In genomic region chr14:17695526-17695925, GRCm38 (mm10) we compare ENCODE assay signal across 21 mouse cellular contexts. TPM values are rescaled to one million over a fixed set of nuclear protein-coding genes. Genes with fewer than 3 reads are reported as not detected.
A peak's percentile ranks its signal among the peaks of the same experiment; 100 is the strongest.
DNase-seq lines count a peak whose midpoint lies in the region; ATAC-seq lines count a peak whose summit lies in the region.
"Had no signal": no experiment of that assay in that cellular context is flagged by ENCODE, and none has a peak within 500 bp of the region (broad histone marks: within the 10 kb centered on the region; RNA-seq: fewer than 3 reads in every experiment).

No protein-coding gene starts in this region.

- H3K36me3 ChIP-seq in kidney, embryonic 16.5 days (ENCODE audit: insufficient read depth, low read length) = no peaks in the 10 kb centered on the region
- no peaks in the 10 kb centered on the region for H3K36me3 ChIP-seq in forebrain, embryonic 14.5 days (ENCODE audit: control insufficient read depth, insufficient read depth, low read length)
- H3K36me3 ChIP-seq: embryonic facial prominence, embryonic 12.5 days; embryonic facial prominence, embryonic 15.5 days; forebrain, embryonic 15.5 days; hindbrain, embryonic 12.5 days; hindbrain, embryonic 15.5 days had no signal

- peak; percentile 42 for DNase-seq in kidney, adult 11 months
- no peak for DNase-seq in kidney, postnatal 4 days
- DNase-seq in kidney, postnatal 25 days = peak; percentile 11 to 40
- DNase-seq in ES-CJ7 (ENCODE audit: low read depth, low spot score) = peak; percentile 25
- peak; percentile 12 for DNase-seq in ZHBTc4 (ENCODE audit: low read depth, low spot score)
- DNase-seq in forebrain, embryonic 14.5 days (ENCODE audit: low spot score) = no peak
- DNase-seq: adrenal gland, postnatal 10 days; adrenal gland, postnatal 36 days; cerebellum, adult 18-20 months; cerebellum, adult 9-11 months; cerebellum, postnatal 25 days; gastrocnemius, postnatal 10 days; heart, adult 11 months had no signal

- no peak overlapping the region for H3K4me2 ChIP-seq in kidney, embryonic 16.5 days (replicated peaks; ENCODE audit: low read depth, low read length)
- H3K4me2 ChIP-seq in forebrain, embryonic 14.5 days (ENCODE audit: low read length) = no peak overlapping the region
- H3K4me2 ChIP-seq: embryonic facial prominence, embryonic 12.5 days; embryonic facial prominence, embryonic 15.5 days; forebrain, embryonic 15.5 days; heart, embryonic 11.5 days; hindbrain, embryonic 12.5 days; hindbrain, embryonic 15.5 days had no signal

- 75% methylated on average over 4 of the region's 4 CpGs for WGBS in kidney, embryonic 16.5 days
- 79% methylated on average over 4 of the region's 4 CpGs for WGBS in forebrain, embryonic 14.5 days

- no peak overlapping the region for H3K9ac ChIP-seq in kidney, embryonic 16.5 days (replicated peaks; ENCODE audit: low read length)
- H3K9ac ChIP-seq in forebrain, embryonic 14.5 days (ENCODE audit: low read length) = no peak overlapping the region
- H3K9ac ChIP-seq: embryonic facial prominence, embryonic 12.5 days; embryonic facial prominence, embryonic 15.5 days; forebrain, embryonic 15.5 days; hindbrain, embryonic 12.5 days; hindbrain, embryonic 15.5 days had no signal

- H3K27me3 ChIP-seq in kidney, embryonic 16.5 days (ENCODE audit: insufficient read depth, low read length) = no peaks in the 10 kb centered on the region
- H3K27me3 ChIP-seq in forebrain, embryonic 14.5 days (replicated peaks; ENCODE audit: control insufficient read depth, insufficient read depth, low read length) = no peaks in the 10 kb centered on the region
- H3K27me3 ChIP-seq: embryonic facial prominence, embryonic 12.5 days; embryonic facial prominence, embryonic 15.5 days; forebrain, embryonic 15.5 days; hindbrain, embryonic 12.5 days; hindbrain, embryonic 15.5 days had no signal

- no peak overlapping the region for H3K27ac ChIP-seq in kidney, embryonic 16.5 days (ENCODE audit: low read length)
- no peak overlapping the region for H3K27ac ChIP-seq in forebrain, embryonic 14.5 days (ENCODE audit: low read depth, low read length)
- H3K27ac ChIP-seq: embryonic facial prominence, embryonic 12.5 days; embryonic facial prominence, embryonic 15.5 days; forebrain, embryonic 15.5 days; hindbrain, embryonic 12.5 days; hindbrain, embryonic 15.5 days had no signal

- H3K4me1 ChIP-seq in kidney, embryonic 16.5 days (ENCODE audit: insufficient read depth, low read length) = no peaks in the 10 kb centered on the region
- no peaks in the 10 kb centered on the region for H3K4me1 ChIP-seq in forebrain, embryonic 14.5 days (ENCODE audit: control insufficient read depth, insufficient read depth, low read length)
- H3K4me1 ChIP-seq: embryonic facial prominence, embryonic 12.5 days; embryonic facial prominence, embryonic 15.5 days; forebrain, embryonic 15.5 days; hindbrain, embryonic 12.5 days; hindbrain, embryonic 15.5 days had no signal

- no peak overlapping the region for H3K4me3 ChIP-seq in kidney, embryonic 16.5 days (ENCODE audit: low read length)
- H3K4me3 ChIP-seq in forebrain, embryonic 14.5 days (ENCODE audit: low read depth, low read length) = no peak overlapping the region
- H3K4me3 ChIP-seq: embryonic facial prominence, embryonic 12.5 days; embryonic facial prominence, embryonic 15.5 days; forebrain, embryonic 15.5 days; hindbrain, embryonic 12.5 days; hindbrain, embryonic 15.5 days had no signal

- no peaks in the 10 kb centered on the region for H3K9me3 ChIP-seq in kidney, embryonic 16.5 days (ENCODE audit: low read length)
- H3K9me3 ChIP-seq in forebrain, embryonic 14.5 days (replicated peaks; ENCODE audit: control insufficient read depth, low read length) = no peaks in the 10 kb centered on the region
- H3K9me3 ChIP-seq: embryonic facial prominence, embryonic 12.5 days; embryonic facial prominence, embryonic 15.5 days; forebrain, embryonic 15.5 days; hindbrain, embryonic 12.5 days; hindbrain, embryonic 15.5 days had no signal

- no peak for ATAC-seq in kidney, embryonic 16.5 days (ENCODE audit: low FRiP score, low TSS enrichment)
- no peak for ATAC-seq in forebrain, embryonic 14.5 days
- ATAC-seq: CD4-positive, CD25-positive, alpha-beta regulatory T cell, adult 4 months; forebrain, embryonic 15.5 days had no signal

RNA-seq across cellular contexts. Expression of gene Thrb, which starts 35.5 kb away (rescaled TPM):
- 2.1 and 3.3 TPM in 2 replicates for polyA plus RNA-seq in kidney, embryonic 16.5 days (2015; fragmentation: Nextera tagmentation; extraction: Ambion mirVana)
- polyA plus RNA-seq in forebrain, embryonic 14.5 days (2014; fragmentation: Nextera tagmentation; extraction: Ambion mirVana) = 0.73 and 1.2 TPM in 2 replicates

Comparison
In these comparisons a context has a peak if more than half of its experiments do, and no peak if none do; other contexts are left out.
1. DNase-seq: peak in kidney, adult 11 months (single experiment), kidney, postnatal 25 days (2 of 2), ES-CJ7 (single experiment) and ZHBTc4 (single experiment); none in kidney, postnatal 4 days (0 of 2) and forebrain, embryonic 14.5 days (single experiment).